Mouse (Mus musculus) hindbrain, embryonic 15.5 days (tissue): ENCODE results near the gene Zmiz1. TPM values are rescaled to one million over a fixed set of nuclear protein-coding genes. Genes with fewer than 3 reads are reported as not detected.
A peak's percentile ranks its signal among the peaks of the same experiment; 100 is the strongest.

Experiments used
- ATAC-seq: fragments of 200-750 bp; cut with Nextera tagmentation; 2 replicates; pipeline ENCODE4 v1.8.0; 2017; ENCODE audit warnings: low read depth, moderate number of reproducible peaks, moderate TSS enrichment; ENCODE audit not compliant: low FRiP score
- H3K27ac ChIP-seq: fragments of 300-500 bp; sonication (generic); replicated peaks from 2 replicates; pipeline ENCODE4 v1.5.1; 2015; ENCODE audit warnings: mild to moderate bottlenecking, inconsistent platforms
- H3K27me3 ChIP-seq: fragments of 300-500 bp; sonication (generic); 2 replicates; pipeline ENCODE4 v1.6.1; 2015; ENCODE audit warnings: control low read depth, inconsistent platforms
- H3K36me3 ChIP-seq: fragments of 300-500 bp; sonication (generic); 2 replicates; pipeline ENCODE4 v1.6.1; 2015; ENCODE audit warnings: control low read depth, inconsistent platforms
- H3K4me1 ChIP-seq: fragments of 300-500 bp; sonication (generic); replicated peaks from 2 replicates; pipeline ENCODE4 v1.6.1; 2015; ENCODE audit warnings: control low read depth, inconsistent platforms
- H3K4me2 ChIP-seq: fragments of 300-500 bp; sonication (generic); 2 replicates; pipeline ENCODE4 v1.6.1; 2015; ENCODE audit warnings: moderate library complexity, mild to moderate bottlenecking, inconsistent platforms
- H3K4me3 ChIP-seq: fragments of 300-500 bp; sonication (generic); 2 replicates; pipeline ENCODE4 v1.5.1; 2015; ENCODE audit warnings: mild to moderate bottlenecking, inconsistent platforms
- H3K9ac ChIP-seq: fragments of 300-500 bp; sonication (generic); 2 replicates; pipeline ENCODE4 v1.6.1; 2015; ENCODE audit warnings: inconsistent platforms
- H3K9me3 ChIP-seq: fragments of 300-500 bp; sonication (generic); 2 replicates; pipeline ENCODE4 v1.6.1; 2016; ENCODE audit warnings: control low read depth, inconsistent platforms
- WGBS: fragments of 180-500 bp; shearing (Covaris S2); methylation state at CpG from one replicate; pipeline ENCODE4 v1.1.7; 2015; 5-methylcytosine and 5-hydroxymethylcytosine counted together
- polyA plus RNA-seq: library from polyadenylated mRNA; unstranded; fragments of >200 nt; fragmentation: Nextera tagmentation; extraction: Ambion mirVana; gene quantifications from 2 replicates; pipeline ENCODE4 v1.2.1, GENCODE M21; 2015

Zmiz1 gene
- polyA plus RNA-seq, 1 experiment from 2014 or later = 70.9 TPM

- no peak for ATAC-seq
- H3K4me1 ChIP-seq = peaks cover 69% of the 10 kb centered on the region
- peaks cover 15% of the 10 kb centered on the region for H3K36me3 ChIP-seq
- no peak overlapping the region for H3K4me2 ChIP-seq
- H3K9ac ChIP-seq = no peak overlapping the region
- H3K9me3 ChIP-seq = no peaks in the 10 kb centered on the region
- H3K4me3 ChIP-seq = no peak overlapping the region
- 81% methylated on average over 5 of the region's 5 CpGs for WGBS
- H3K27ac ChIP-seq = no peak overlapping the region; the same call in 1 of the 2 replicates
- H3K27me3 ChIP-seq = no peaks in the 10 kb centered on the region
These were observed 42.5 kb downstream of the Zmiz1 start for GRCm38 (mm10) chr14:25501481-25501880.

GRCm38 (mm10) chr14:25502355-25502754 is 43.4 kb downstream of the Zmiz1 start:
- no peaks in the 10 kb centered on the region for H3K9me3 ChIP-seq
- H3K27ac ChIP-seq = no peak overlapping the region
- H3K4me2 ChIP-seq = no peak overlapping the region
- peaks cover 15% of the 10 kb centered on the region for H3K36me3 ChIP-seq
- no peaks in the 10 kb centered on the region for H3K27me3 ChIP-seq
- WGBS = 92% methylated on average over 3 of the region's 3 CpGs
- H3K9ac ChIP-seq = no peak overlapping the region
- H3K4me1 ChIP-seq = peaks cover 60% of the 10 kb centered on the region
- no peak for ATAC-seq
- no peak overlapping the region for H3K4me3 ChIP-seq

- peaks cover 15% of the 10 kb centered on the region for H3K36me3 ChIP-seq
- H3K9me3 ChIP-seq = no peaks in the 10 kb centered on the region
- H3K27ac ChIP-seq = no peak overlapping the region
- no peak for ATAC-seq
- H3K4me1 ChIP-seq = peaks cover 47% of the 10 kb centered on the region
- H3K9ac ChIP-seq = no peak overlapping the region
- no peak overlapping the region for H3K4me2 ChIP-seq
- 86% methylated on average over 3 of the region's 3 CpGs for WGBS
- H3K4me3 ChIP-seq = no peak overlapping the region
- H3K27me3 ChIP-seq = no peaks in the 10 kb centered on the region
These were observed 45.3 kb downstream of the Zmiz1 start for GRCm38 (mm10) chr14:25504241-25504640.

GRCm38 (mm10) chr14:25505201-25505671 is 46.3 kb downstream of the Zmiz1 start:
- H3K36me3 ChIP-seq = peaks cover 15% of the 10 kb centered on the region

GRCm38 (mm10) chr14:25508111-25508756 is 49.2 kb downstream of the Zmiz1 start:
- no peak overlapping the region for H3K27ac ChIP-seq
- WGBS = 68% methylated on average over 13 of the region's 13 CpGs
- H3K4me2 ChIP-seq = no peak overlapping the region
- no peaks in the 10 kb centered on the region for H3K9me3 ChIP-seq
- ATAC-seq = no peak
- H3K4me3 ChIP-seq = no peak overlapping the region
- no peaks in the 10 kb centered on the region for H3K27me3 ChIP-seq
- peaks cover 15% of the 10 kb centered on the region for H3K36me3 ChIP-seq
- H3K9ac ChIP-seq = no peak overlapping the region
- peaks cover 51% of the 10 kb centered on the region for H3K4me1 ChIP-seq

More at GRCm38 (mm10) chr14:25505201-25505671, 46.3 kb downstream of the Zmiz1 start:
- no peak overlapping the region for H3K4me2 ChIP-seq
- ATAC-seq = peak; percentile 20; the same call in 1 of the 2 replicates
- no peak overlapping the region for H3K9ac ChIP-seq
- no peak overlapping the region; the same call in 1 of the 2 replicates for H3K27ac ChIP-seq
- H3K4me3 ChIP-seq = no peak overlapping the region
- 69% methylated on average over 6 of the region's 6 CpGs for WGBS
- no peaks in the 10 kb centered on the region for H3K9me3 ChIP-seq
- no peaks in the 10 kb centered on the region for H3K27me3 ChIP-seq
- H3K4me1 ChIP-seq = peaks cover 45% of the 10 kb centered on the region

- no peak overlapping the region for H3K4me3 ChIP-seq
- H3K27ac ChIP-seq = no peak overlapping the region
- H3K9me3 ChIP-seq = no peaks in the 10 kb centered on the region
- no peak overlapping the region for H3K4me2 ChIP-seq
- peaks cover 56% of the 10 kb centered on the region for H3K4me1 ChIP-seq
- WGBS = 87% methylated on average over 5 of the region's 5 CpGs
- ATAC-seq = no peak
- peaks cover 10% of the 10 kb centered on the region for H3K36me3 ChIP-seq
- H3K9ac ChIP-seq = no peak overlapping the region
- H3K27me3 ChIP-seq = no peaks in the 10 kb centered on the region
These were observed 49.8 kb downstream of the Zmiz1 start for GRCm38 (mm10) chr14:25508757-25509139.

GRCm38 (mm10) chr14:25509450-25510129 is 50.6 kb downstream of the Zmiz1 start:
- no peak overlapping the region for H3K27ac ChIP-seq
- peaks cover 63% of the 10 kb centered on the region for H3K4me1 ChIP-seq
- H3K4me3 ChIP-seq = no peak overlapping the region
- no peak overlapping the region for H3K4me2 ChIP-seq
- WGBS = 84% methylated on average over 20 of the region's 20 CpGs
- peaks cover 4% of the 10 kb centered on the region for H3K36me3 ChIP-seq
- no peaks in the 10 kb centered on the region for H3K9me3 ChIP-seq
- no peak overlapping the region for H3K9ac ChIP-seq
- no peaks in the 10 kb centered on the region for H3K27me3 ChIP-seq
- ATAC-seq = no peak

GRCm38 (mm10) chr14:25510362-25510761 is 51.4 kb downstream of the Zmiz1 start:
- Histone ChIP-seq H3K27me3 (no peaks in the 10 kb centered on the region), H3K36me3 (peaks cover 4% of the 10 kb centered on the region), H3K4me2 (no peak overlapping the region), H3K9me3 (no peaks in the 10 kb centered on the region), H3K27ac (peak overlapping the region; percentile 55; the same call in 1 of the 2 replicates), H3K9ac (no peak overlapping the region), H3K4me1 (peaks cover 66% of the 10 kb centered on the region), H3K4me3 (no peak overlapping the region)
- WGBS = 69% methylated on average over 3 of the region's 3 CpGs
- no peak for ATAC-seq

GRCm38 (mm10) chr14:25510987-25511386 is 52.0 kb downstream of the Zmiz1 start:
- WGBS = 47% methylated on average over 7 of the region's 7 CpGs
- H3K4me1 ChIP-seq = peaks cover 70% of the 10 kb centered on the region
- ATAC-seq = no peak

GRCm38 (mm10) chr14:25511564-25511963 is 52.6 kb downstream of the Zmiz1 start:
- Histone ChIP-seq H3K27me3 (no peaks in the 10 kb centered on the region), H3K36me3 (no peaks in the 10 kb centered on the region; the same call in 1 of the 2 replicates), H3K4me1 (peaks cover 75% of the 10 kb centered on the region), H3K9ac (no peak overlapping the region), H3K4me2 (no peak overlapping the region), H3K27ac (peak overlapping the region; percentile 55), H3K9me3 (no peaks in the 10 kb centered on the region), H3K4me3 (no peak overlapping the region)
- ATAC-seq = no peak
- WGBS = 52% methylated on average over 3 of the region's 3 CpGs

More at GRCm38 (mm10) chr14:25510987-25511386, 52.0 kb downstream of the Zmiz1 start:
- Histone ChIP-seq H3K36me3 (no peaks in the 10 kb centered on the region; the same call in 1 of the 2 replicates), H3K9me3 (no peaks in the 10 kb centered on the region), H3K4me3 (no peak overlapping the region), H3K9ac (no peak overlapping the region), H3K4me2 (no peak overlapping the region), H3K27ac (peak overlapping the region; percentile 55), H3K27me3 (no peaks in the 10 kb centered on the region)

GRCm38 (mm10) chr14:25511967-25512366 is 53.0 kb downstream of the Zmiz1 start:
- peak overlapping the region; percentile 62; the same call in 1 of the 2 replicates for H3K27ac ChIP-seq
- H3K9ac ChIP-seq = no peak overlapping the region
- H3K4me1 ChIP-seq = peaks cover 79% of the 10 kb centered on the region
- H3K4me2 ChIP-seq = no peak overlapping the region
- no peak for ATAC-seq
- no peaks in the 10 kb centered on the region for H3K9me3 ChIP-seq
- no peaks in the 10 kb centered on the region for H3K36me3 ChIP-seq
- 29% methylated on average over 5 of the region's 5 CpGs for WGBS
- no peaks in the 10 kb centered on the region for H3K27me3 ChIP-seq
- no peak overlapping the region for H3K4me3 ChIP-seq

GRCm38 (mm10) chr14:25512803-25513202 is 53.8 kb downstream of the Zmiz1 start:
- H3K4me2 ChIP-seq = no peak overlapping the region
- no peaks in the 10 kb centered on the region for H3K36me3 ChIP-seq
- peaks cover 87% of the 10 kb centered on the region for H3K4me1 ChIP-seq
- no peak overlapping the region for H3K9ac ChIP-seq
- H3K27me3 ChIP-seq = no peaks in the 10 kb centered on the region
- H3K4me3 ChIP-seq = no peak overlapping the region
- peak overlapping the region; percentile 62 for H3K27ac ChIP-seq
- no peaks in the 10 kb centered on the region for H3K9me3 ChIP-seq
- WGBS = 23% methylated on average over 6 of the region's 6 CpGs
- no peak for ATAC-seq
